Comparison of ENCODE assay signal across 11 mouse cellular contexts in genomic region chr12:79808426-79809398, GRCm38 (mm10).
DNase-seq lines count a peak whose midpoint lies in the region; ATAC-seq and TF ChIP-seq lines count a peak whose summit lies in the region.
"Had no signal": no experiment of that assay in that cellular context is flagged by ENCODE, and none has a peak within 500 bp of the region (broad histone marks: within the 10 kb centered on the region; RNA-seq: fewer than 3 reads in every experiment).

No protein-coding gene starts in this region.

- ATAC-seq in forebrain, embryonic 12.5 days (ENCODE audit: low FRiP score) = no peak
- ATAC-seq in forebrain, embryonic 16.5 days = no peak
- ATAC-seq in lung, embryonic 14.5 days (ENCODE audit: insufficient read depth) = no peak
- no peak for ATAC-seq in midbrain, embryonic 12.5 days (ENCODE audit: low FRiP score, low read depth)

- peak overlapping the region; percentile 89 for H3K27ac ChIP-seq in forebrain, embryonic 12.5 days
- no peak overlapping the region for H3K27ac ChIP-seq in forebrain, embryonic 16.5 days (ENCODE audit: low read length)
- peak overlapping the region; percentile 36; the same call in 1 of the 2 replicates for H3K27ac ChIP-seq in lung, embryonic 14.5 days (ENCODE audit: low read depth)
- peak overlapping the region; percentile 91 for H3K27ac ChIP-seq in midbrain, embryonic 12.5 days (replicated peaks)

- H3K9ac ChIP-seq in forebrain, embryonic 12.5 days = no peak overlapping the region; the same call in 1 of the 2 replicates
- H3K9ac ChIP-seq in forebrain, embryonic 16.5 days (replicated peaks; ENCODE audit: low read depth, low read length) = no peak overlapping the region
- H3K9ac ChIP-seq in lung, embryonic 14.5 days = no peak overlapping the region
- peak overlapping the region; percentile 12; the same call in 1 of the 2 replicates for H3K9ac ChIP-seq in midbrain, embryonic 12.5 days (replicated peaks)

- H3K9me3 ChIP-seq in forebrain, embryonic 12.5 days = no peaks in the 10 kb centered on the region
- H3K9me3 ChIP-seq in forebrain, embryonic 16.5 days (ENCODE audit: control insufficient read depth, low read length) = no peaks in the 10 kb centered on the region
- no peaks in the 10 kb centered on the region for H3K9me3 ChIP-seq in lung, embryonic 14.5 days (ENCODE audit: low read depth, low read length)
- no peaks in the 10 kb centered on the region for H3K9me3 ChIP-seq in midbrain, embryonic 12.5 days

- DNase-seq in lung, embryonic 14.5 days = no peak
- DNase-seq in lung, postnatal 36 days = no peak
- DNase-seq in ZHBTc4 (ENCODE audit: low read depth, low spot score) = peak; percentile 67
- no peak for DNase-seq in ovary, adult 18-20 months (ENCODE audit: low spot score)
- no peak for DNase-seq in cerebellum, adult 11 months
- DNase-seq: cerebellum, adult 9-10 months; heart, postnatal 36 days had no signal

- no peaks in the 10 kb centered on the region for H3K36me3 ChIP-seq in forebrain, embryonic 12.5 days (replicated peaks)
- H3K36me3 ChIP-seq in forebrain, embryonic 16.5 days (ENCODE audit: control insufficient read depth, insufficient read depth) = no peaks in the 10 kb centered on the region
- H3K36me3 ChIP-seq in lung, embryonic 14.5 days (ENCODE audit: insufficient read depth) = no peaks in the 10 kb centered on the region
- H3K36me3 ChIP-seq in midbrain, embryonic 12.5 days = no peaks in the 10 kb centered on the region

- 59% methylated on average over 18 of the region's 18 CpGs for WGBS in forebrain, embryonic 12.5 days
- 63% methylated on average over 18 of the region's 18 CpGs for WGBS in forebrain, embryonic 16.5 days
- WGBS in lung, embryonic 14.5 days = 80% methylated on average over 18 of the region's 18 CpGs
- 44% methylated on average over 18 of the region's 18 CpGs for WGBS in midbrain, embryonic 12.5 days

- H3K27me3 ChIP-seq in forebrain, embryonic 12.5 days = peaks cover 6% of the 10 kb centered on the region; the same call in 1 of the 2 replicates
- H3K27me3 ChIP-seq in forebrain, embryonic 16.5 days (replicated peaks; ENCODE audit: control insufficient read depth, insufficient read depth, low read length) = no peaks in the 10 kb centered on the region
- H3K27me3 ChIP-seq in lung, embryonic 14.5 days (ENCODE audit: insufficient read depth, low read length) = no peaks in the 10 kb centered on the region
- peaks cover 4% of the 10 kb centered on the region for H3K27me3 ChIP-seq in midbrain, embryonic 12.5 days

- peaks cover 70% of the 10 kb centered on the region for H3K4me1 ChIP-seq in forebrain, embryonic 12.5 days
- H3K4me1 ChIP-seq in forebrain, embryonic 16.5 days (replicated peaks; ENCODE audit: control insufficient read depth, insufficient read depth, low read length) = peaks cover 13% of the 10 kb centered on the region
- peaks cover 22% of the 10 kb centered on the region for H3K4me1 ChIP-seq in lung, embryonic 14.5 days (ENCODE audit: insufficient read depth)
- H3K4me1 ChIP-seq in midbrain, embryonic 12.5 days = peaks cover 58% of the 10 kb centered on the region

- no peak overlapping the region for H3K4me3 ChIP-seq in forebrain, embryonic 12.5 days (replicated peaks)
- no peak overlapping the region for H3K4me3 ChIP-seq in forebrain, embryonic 16.5 days (replicated peaks; ENCODE audit: low read length)
- H3K4me3 ChIP-seq in lung, embryonic 14.5 days (ENCODE audit: low read depth, low read length) = no peak overlapping the region
- H3K4me3 ChIP-seq in midbrain, embryonic 12.5 days = no peak overlapping the region
- H3K4me3 ChIP-seq: erythroblast, embryonic 14.5 days had no signal

- TF ChIP-seq CTCF in lung, embryonic 14.5 days (IDR thresholded peaks at IDR 0.05; ENCODE audit: low read depth) = no peak

- H3K4me2 ChIP-seq in forebrain, embryonic 12.5 days = no peak overlapping the region
- no peak overlapping the region for H3K4me2 ChIP-seq in forebrain, embryonic 16.5 days (ENCODE audit: low read length)
- H3K4me2 ChIP-seq in lung, embryonic 14.5 days = no peak overlapping the region
- peak overlapping the region; percentile 19; the same call in 1 of the 2 replicates for H3K4me2 ChIP-seq in midbrain, embryonic 12.5 days (replicated peaks)
